Mouse (Mus musculus): Measurements from ENCODE around the gene P3h1. TPM values are rescaled to one million over a fixed set of nuclear protein-coding genes. Genes with fewer than 3 reads are reported as not detected.

The P3h1 gene
- polyA plus RNA-seq, 1 experiment from 2014 or later: 6.5 TPM

- DNase-seq (ENCODE audit: low spot score): no peak
These were observed 5.9 kb downstream of the P3h1 start for GRCm38 (mm10) chr4:119238661-119239060.

- peak; percentile 75 for DNase-seq (ENCODE audit: low spot score)
These were observed 6.5 kb downstream of the P3h1 start for GRCm38 (mm10) chr4:119239181-119239682.

- DNase-seq (ENCODE audit: low spot score): peak; percentile 21
These were observed 8.9 kb downstream of the P3h1 start for GRCm38 (mm10) chr4:119241664-119242063.

GRCm38 (mm10) chr4:119242571-119242970, 9.9 kb downstream of the P3h1 start:
- no peak for DNase-seq (ENCODE audit: low spot score)

GRCm38 (mm10) chr4:119244468-119245240, 11.9 kb downstream of the P3h1 start:
- no peak for DNase-seq (ENCODE audit: low spot score)

GRCm38 (mm10) chr4:119245556-119245955, 12.8 kb downstream of the P3h1 start:
- DNase-seq (ENCODE audit: low spot score): no peak

- no peak for DNase-seq (ENCODE audit: low spot score)
These were observed 13.2 kb downstream of the P3h1 start for GRCm38 (mm10) chr4:119245961-119246360.

- DNase-seq (ENCODE audit: low spot score): peak; percentile 53
These were observed 14.0 kb downstream of the P3h1 start for GRCm38 (mm10) chr4:119246688-119247225.

- peak; percentile 68 for DNase-seq (ENCODE audit: low spot score)
These were observed 14.9 kb downstream of the P3h1 start for GRCm38 (mm10) chr4:119247462-119248235.

GRCm38 (mm10) chr4:119248407-119248965, 15.8 kb downstream of the P3h1 start:
- DNase-seq (ENCODE audit: low spot score): no peak

- no peak for DNase-seq (ENCODE audit: low spot score)
These were observed 19.5 kb downstream of the P3h1 start for GRCm38 (mm10) chr4:119252025-119252808.

- DNase-seq (ENCODE audit: low spot score): no peak
These were observed 21.4 kb downstream of the P3h1 start for GRCm38 (mm10) chr4:119254012-119254618.

GRCm38 (mm10) chr4:119255351-119255750, 22.6 kb downstream of the P3h1 start, which contains the start of gene Cldn19:
Cldn19 (plus strand) TSS chr4:119255414.
- DNase-seq (ENCODE audit: low spot score): no peak

- no peak for DNase-seq (ENCODE audit: low spot score)
These were observed 24.4 kb downstream of the P3h1 start for GRCm38 (mm10) chr4:119257083-119257482.

- no peak for DNase-seq (ENCODE audit: low spot score)
These were observed 26.9 kb downstream of the P3h1 start for GRCm38 (mm10) chr4:119259344-119260254.

GRCm38 (mm10) chr4:119261087-119261713, 28.5 kb downstream of the P3h1 start:
- DNase-seq (ENCODE audit: low spot score): no peak

- no peak for DNase-seq (ENCODE audit: low spot score)
These were observed 29.8 kb downstream of the P3h1 start for GRCm38 (mm10) chr4:119262483-119262882.

GRCm38 (mm10) chr4:119263459-119263858, 30.7 kb downstream of the P3h1 start:
- no peak for DNase-seq (ENCODE audit: low spot score)

GRCm38 (mm10) chr4:119266606-119267005, 33.9 kb downstream of the P3h1 start:
- DNase-seq (ENCODE audit: low spot score): no peak

All from thymus, postnatal 0 days (tissue).